Mouse (Mus musculus): ENCODE measurements around the gene Crxos. TPM values are rescaled to one million over a fixed set of nuclear protein-coding genes. Genes with fewer than 3 reads are reported as not detected.

The Crxos gene
- total RNA-seq, 4 experiments from 2014 or later, result 0.23 TPM; not detected in 3

- no peak for DNase-seq (ENCODE audit: low spot score in 2 of 2)
Observed at GRCm38 (mm10) chr7:15921796-15922195, 39.4 kb downstream of the Crxos start.

DNA sequence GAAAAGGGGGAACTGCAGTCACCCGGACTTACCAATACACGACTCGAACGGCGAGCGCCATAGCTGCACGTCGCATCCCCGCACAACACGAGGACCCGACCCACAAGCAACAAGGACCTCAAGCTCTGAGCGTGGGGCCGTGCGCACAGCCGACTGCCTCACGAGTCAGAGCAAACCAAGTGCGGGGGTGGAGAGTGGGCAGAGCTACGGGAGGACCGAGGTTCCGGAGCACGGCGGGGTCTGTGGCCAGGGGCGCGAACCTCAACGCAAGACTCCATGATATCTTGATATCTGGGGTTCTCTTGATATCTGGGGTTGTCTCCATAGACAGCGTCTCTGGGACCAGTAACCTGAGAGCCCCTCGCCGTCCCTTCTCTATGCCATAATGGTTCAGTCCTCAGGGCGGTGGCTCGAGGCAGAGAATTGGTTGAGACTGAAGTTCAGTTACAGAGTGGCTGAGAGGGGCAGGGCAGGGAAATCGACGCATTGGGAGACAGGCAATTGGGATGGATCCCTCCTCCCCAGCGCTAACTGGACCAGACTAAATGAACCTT lies 39.9 kb downstream of the Crxos start, which contains the start of gene Selenow:
Gene Selenow, minus strand, starts transcription at position 183 of the 554 bp plus-strand sequence.
- peak; percentile 90 to 93 for DNase-seq (ENCODE audit: low spot score in 2 of 2)

DNA sequence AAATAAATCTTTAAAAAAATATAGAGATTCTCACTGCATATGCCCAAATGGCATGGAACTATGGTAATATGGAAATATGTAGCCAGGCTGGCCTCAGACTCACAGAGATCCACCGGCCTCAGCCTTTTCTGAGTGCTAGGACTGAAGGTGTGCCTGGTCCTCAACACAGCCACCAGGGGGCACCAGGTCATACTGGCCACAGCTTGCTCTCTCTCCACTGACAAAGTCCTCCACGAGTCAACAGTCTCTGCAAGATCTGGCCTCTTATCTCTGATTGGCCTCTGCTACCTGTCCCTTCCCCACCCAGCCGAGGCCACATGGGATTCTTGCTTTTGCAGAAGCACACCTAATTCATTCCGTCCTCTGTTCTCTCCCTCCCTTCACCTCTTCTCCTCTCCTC lies 47.5 kb downstream of the Crxos start:
- no peak for DNase-seq (ENCODE audit: low spot score in 2 of 2)

- no peak for DNase-seq (ENCODE audit: low spot score in 2 of 2)
Observed at GRCm38 (mm10) chr7:15930543-15930942, 48.1 kb downstream of the Crxos start.

- DNase-seq (ENCODE audit: low spot score in 2 of 2), result no peak
Observed at GRCm38 (mm10) chr7:15931635-15932034, 49.2 kb downstream of the Crxos start.

DNA sequence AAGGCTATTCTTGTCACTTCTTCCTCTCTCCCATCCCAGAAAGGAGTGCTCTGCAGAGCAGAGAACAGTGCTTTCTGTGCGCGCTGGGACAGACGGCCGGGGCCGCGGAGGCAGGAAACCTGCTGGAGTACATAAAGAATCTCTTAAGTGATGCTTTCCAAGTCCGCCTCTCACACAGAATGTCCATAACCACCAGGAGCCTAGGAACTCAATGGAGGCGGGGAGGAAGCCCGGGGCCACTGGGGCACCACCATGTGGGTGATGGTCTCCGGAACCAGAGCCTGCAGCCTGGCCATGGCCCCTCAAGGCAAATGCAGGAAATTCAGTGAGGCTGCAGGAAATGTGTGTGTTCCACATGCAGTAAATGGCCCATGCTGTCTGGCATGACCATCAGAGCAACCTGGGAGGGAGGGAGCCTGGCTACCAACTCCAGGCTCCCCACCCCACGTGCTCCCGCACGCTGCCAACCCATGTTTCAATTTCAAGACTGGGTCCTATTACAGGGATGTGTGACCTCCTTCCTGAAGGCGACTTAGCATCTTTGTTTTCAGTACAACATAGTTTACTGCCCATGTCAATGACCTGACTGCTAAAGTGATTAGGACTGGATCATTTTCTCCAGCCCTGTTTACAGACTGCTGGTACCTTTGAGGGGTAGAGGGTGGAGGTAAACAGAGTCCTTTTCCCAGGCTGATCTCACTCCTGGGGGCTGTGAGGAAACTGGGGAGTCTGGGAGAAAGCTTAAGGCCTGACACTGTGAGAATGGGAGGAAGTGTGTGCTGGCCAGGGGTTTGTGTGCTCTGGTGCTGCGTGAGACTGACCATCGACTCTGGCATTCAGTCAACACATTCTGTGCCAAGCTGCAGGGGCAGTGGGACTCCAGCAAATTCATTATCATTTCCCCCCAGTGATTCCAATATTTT lies 51.3 kb downstream of the Crxos start:
- DNase-seq (ENCODE audit: low spot score in 2 of 2), result peak; percentile 53 to 64

GRCm38 (mm10) chr7:15937491-15937890 lies 55.1 kb downstream of the Crxos start:
- no peak for DNase-seq (ENCODE audit: low spot score in 2 of 2)

- no peak for DNase-seq (ENCODE audit: low spot score in 2 of 2)
Observed at GRCm38 (mm10) chr7:15938621-15939020, 56.2 kb downstream of the Crxos start.

- DNase-seq (ENCODE audit: low spot score in 2 of 2), result no peak
Observed at GRCm38 (mm10) chr7:15944311-15944710, 61.9 kb downstream of the Crxos start.

GRCm38 (mm10) chr7:15945211-15945610 lies 62.8 kb downstream of the Crxos start:
- no peak for DNase-seq (ENCODE audit: low spot score in 2 of 2)

DNA sequence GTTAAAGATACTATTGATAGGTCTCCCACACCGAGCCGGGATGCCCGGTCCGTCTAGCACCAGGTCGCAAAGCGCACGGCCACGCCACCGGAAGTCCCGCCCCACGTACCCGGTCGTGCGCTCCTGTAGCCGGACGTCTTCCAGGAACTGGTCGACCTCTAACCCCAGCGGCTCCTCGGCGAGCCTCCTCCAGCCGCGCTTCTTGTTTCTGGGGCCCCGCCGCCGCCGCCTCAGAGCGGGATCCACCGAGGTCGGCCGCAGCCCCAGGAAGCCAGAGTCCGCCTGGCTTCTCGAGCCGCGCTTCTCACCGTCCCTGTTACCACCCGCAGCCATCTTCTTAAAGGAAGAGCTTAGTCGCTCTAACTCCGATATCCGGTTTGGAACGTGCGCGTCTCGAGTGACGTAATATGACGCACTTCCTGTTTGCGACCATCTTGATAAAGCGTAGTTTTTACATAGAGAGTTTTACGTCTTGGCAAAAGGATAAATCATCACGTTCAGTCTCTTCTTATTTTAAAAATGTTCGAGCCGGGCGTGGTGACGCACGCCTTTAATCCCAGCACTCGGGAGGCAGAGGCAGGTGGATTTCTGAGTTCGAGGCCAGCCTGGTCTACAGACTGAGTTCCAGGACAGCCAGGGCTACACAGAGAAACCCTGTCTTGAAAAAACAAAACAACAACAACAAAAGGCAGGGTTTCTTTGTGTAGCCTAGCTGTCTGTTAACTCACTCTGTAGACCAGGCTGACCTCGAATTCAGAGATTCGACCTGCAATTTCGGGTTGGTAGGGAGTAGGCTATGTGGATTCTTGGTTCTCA lies 63.5 kb downstream of the Crxos start, which contains the start of gene Nop53:
Gene Nop53, minus strand, starts transcription at position 354 of the 816 bp plus-strand sequence.
- DNase-seq (ENCODE audit: low spot score in 2 of 2), result peak; percentile 95 to 97

DNA sequence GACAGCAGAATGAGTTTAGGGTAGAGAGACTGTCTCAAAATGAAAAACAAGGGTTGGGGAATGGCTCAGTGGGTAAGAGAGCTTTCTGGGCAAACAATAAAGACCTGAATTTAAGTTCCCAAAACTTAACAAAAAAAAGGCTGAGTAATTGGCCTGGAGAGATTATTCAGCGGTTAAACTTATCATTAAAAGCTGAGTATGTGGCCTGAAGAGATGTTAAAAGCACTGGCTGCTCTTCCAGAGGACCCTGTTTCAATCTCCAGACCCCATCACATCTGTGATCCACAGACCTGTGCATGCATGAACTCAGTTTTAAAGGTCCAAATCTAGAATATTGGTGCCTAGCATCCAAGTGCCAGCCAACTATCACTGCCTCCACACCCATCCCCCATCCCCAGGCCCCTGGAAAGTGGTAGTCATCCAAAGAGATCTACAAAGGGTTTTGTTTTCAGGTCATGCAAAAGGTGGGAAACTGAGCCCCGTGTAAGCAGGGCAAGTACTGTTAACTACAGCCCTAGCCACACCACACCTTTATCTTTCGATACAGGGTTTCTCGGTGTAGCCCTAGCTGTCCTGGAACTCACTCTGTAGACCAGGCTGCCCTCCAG lies 65.3 kb downstream of the Crxos start:
- DNase-seq (ENCODE audit: low spot score in 2 of 2), result no peak

- DNase-seq (ENCODE audit: low spot score in 2 of 2), result peak; percentile 44 to 56
Observed at GRCm38 (mm10) chr7:15948381-15948941, 66.0 kb downstream of the Crxos start.

- no peak for DNase-seq (ENCODE audit: low spot score in 2 of 2)
Observed at GRCm38 (mm10) chr7:15949216-15949790, 66.9 kb downstream of the Crxos start.

DNA sequence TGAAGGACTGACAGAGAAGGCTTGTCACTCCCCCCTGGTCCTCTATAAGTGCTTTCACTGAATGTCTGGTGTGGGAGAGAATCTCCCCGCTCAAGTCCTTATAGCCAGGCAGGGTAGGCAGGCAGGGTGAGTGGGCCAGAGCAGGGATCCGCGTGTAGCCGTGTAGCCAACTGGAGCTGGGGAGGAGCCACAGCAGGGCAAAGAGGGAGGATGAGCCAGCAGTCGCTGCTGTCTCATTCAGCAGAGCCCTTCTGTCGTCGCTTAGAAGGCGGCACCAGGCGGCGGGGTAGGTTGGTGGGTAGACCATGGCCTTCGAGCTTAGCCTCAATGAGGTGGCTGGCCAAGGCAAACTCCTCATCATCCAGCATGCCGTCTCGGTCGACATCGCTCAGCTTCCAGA lies 67.6 kb downstream of the Crxos start:
- DNase-seq (ENCODE audit: low spot score in 2 of 2), result no peak

GRCm38 (mm10) chr7:15952416-15952815 lies 70.0 kb downstream of the Crxos start:
- DNase-seq (ENCODE audit: low spot score in 2 of 2), result no peak
